Mouse (Mus musculus): ENCODE measurements around the gene Tspan12. TPM values are rescaled to one million over a fixed set of nuclear protein-coding genes. Genes with fewer than 3 reads are reported as not detected.

The Tspan12 gene
- polyA plus RNA-seq, 1 experiment from 2014 or later = 117 TPM

GRCm38 (mm10) chr6:21831871-21832270 is 20.4 kb downstream of the Tspan12 start:
- Histone ChIP-seq H3K36me3 (replicated peaks; ENCODE audit: insufficient read depth, low read length) (peaks cover 12% of the 10 kb centered on the region), H3K4me2 (ENCODE audit: low read depth, low read length) (no peak overlapping the region), H3K9me3 (ENCODE audit: low read length) (no peaks in the 10 kb centered on the region), H3K27me3 (ENCODE audit: insufficient read depth, low read length) (no peaks in the 10 kb centered on the region), H3K9ac (replicated peaks) (no peak overlapping the region), H3K4me1 (ENCODE audit: insufficient read depth) (0 out of 2 replicates have a peak, but pooled peaks cover 3% of the 10 kb centered on the region), H3K27ac (ENCODE audit: low read depth) (no peak overlapping the region), H3K4me3 (ENCODE audit: low read depth, low read length) (no peak overlapping the region)
- DNase-seq (no peak), ATAC-seq (no peak)
- 77% methylated on average over 3 of the region's 3 CpGs for WGBS (ENCODE audit: insufficient replicate concordance)
- TF ChIP-seq CTCF (IDR thresholded peaks at IDR 0.05; ENCODE audit: low read depth) (no peak), EP300 (IDR thresholded peaks at IDR 0.05; ENCODE audit: low read depth) (no peak)

GRCm38 (mm10) chr6:21830931-21831330 is 21.4 kb downstream of the Tspan12 start:
- ATAC-seq (no peak), DNase-seq (no peak)
- Histone ChIP-seq H3K27me3 (ENCODE audit: insufficient read depth, low read length) (no peaks in the 10 kb centered on the region), H3K36me3 (replicated peaks; ENCODE audit: insufficient read depth, low read length) (peaks cover 10% of the 10 kb centered on the region), H3K4me1 (ENCODE audit: insufficient read depth) (0 out of 2 replicates have a peak, but pooled peaks cover 3% of the 10 kb centered on the region), H3K9ac (replicated peaks) (no peak overlapping the region), H3K4me3 (ENCODE audit: low read depth, low read length) (no peak overlapping the region), H3K4me2 (ENCODE audit: low read depth, low read length) (no peak overlapping the region), H3K27ac (ENCODE audit: low read depth) (no peak overlapping the region), H3K9me3 (ENCODE audit: low read length) (no peaks in the 10 kb centered on the region)
- WGBS (ENCODE audit: insufficient replicate concordance) = 82% methylated on average over 6 of the region's 6 CpGs
- TF ChIP-seq EP300 (IDR thresholded peaks at IDR 0.05; ENCODE audit: low read depth) (no peak), CTCF (IDR thresholded peaks at IDR 0.05; ENCODE audit: low read depth) (no peak)

- Histone ChIP-seq H3K27ac (ENCODE audit: low read depth) (no peak overlapping the region), H3K27me3 (ENCODE audit: insufficient read depth, low read length) (no peaks in the 10 kb centered on the region), H3K4me3 (ENCODE audit: low read depth, low read length) (no peak overlapping the region), H3K9ac (replicated peaks) (no peak overlapping the region), H3K4me1 (ENCODE audit: insufficient read depth) (0 out of 2 replicates have a peak, but pooled peaks cover 3% of the 10 kb centered on the region), H3K9me3 (ENCODE audit: low read length) (no peaks in the 10 kb centered on the region), H3K36me3 (replicated peaks; ENCODE audit: insufficient read depth, low read length) (peaks cover 2% of the 10 kb centered on the region; the same call in 1 of the 2 replicates), H3K4me2 (ENCODE audit: low read depth, low read length) (no peak overlapping the region)
- WGBS (ENCODE audit: insufficient replicate concordance) = 67% methylated on average over 7 of the region's 7 CpGs
- no peak for TF ChIP-seq CTCF (IDR thresholded peaks at IDR 0.05; ENCODE audit: low read depth)
- no peak for TF ChIP-seq EP300 (IDR thresholded peaks at IDR 0.05; ENCODE audit: low read depth)
- ATAC-seq (no peak), DNase-seq (no peak)
These were observed 22.4 kb downstream of the Tspan12 start for GRCm38 (mm10) chr6:21829930-21830329.

- 68% methylated on average over 4 of the region's 4 CpGs for WGBS (ENCODE audit: insufficient replicate concordance)
These were observed 23.9 kb downstream of the Tspan12 start for GRCm38 (mm10) chr6:21828437-21828836.

GRCm38 (mm10) chr6:21828001-21828400 is 24.3 kb downstream of the Tspan12 start:
- Histone ChIP-seq H3K27me3 (ENCODE audit: insufficient read depth, low read length) (no peaks in the 10 kb centered on the region), H3K36me3 (replicated peaks; ENCODE audit: insufficient read depth, low read length) (0 out of 2 replicates have a peak, but pooled peaks cover under 1% of the 10 kb centered on the region), H3K4me2 (ENCODE audit: low read depth, low read length) (no peak overlapping the region), H3K27ac (ENCODE audit: low read depth) (peak overlapping the region; percentile 81), H3K9ac (replicated peaks) (no peak overlapping the region), H3K4me3 (ENCODE audit: low read depth, low read length) (no peak overlapping the region), H3K4me1 (ENCODE audit: insufficient read depth) (0 out of 2 replicates have a peak, but pooled peaks cover 3% of the 10 kb centered on the region), H3K9me3 (ENCODE audit: low read length) (no peaks in the 10 kb centered on the region)
- ATAC-seq = peak; percentile 90
- no peak for DNase-seq
- TF ChIP-seq CTCF (IDR thresholded peaks at IDR 0.05; ENCODE audit: low read depth) (no peak), EP300 (IDR thresholded peaks at IDR 0.05; ENCODE audit: low read depth) (no peak)
- 51% methylated on average over 7 of the region's 7 CpGs for WGBS (ENCODE audit: insufficient replicate concordance)

More at GRCm38 (mm10) chr6:21828437-21828836, 23.9 kb downstream of the Tspan12 start:
- Histone ChIP-seq H3K4me3 (ENCODE audit: low read depth, low read length) (no peak overlapping the region), H3K9ac (replicated peaks) (no peak overlapping the region), H3K27me3 (ENCODE audit: insufficient read depth, low read length) (no peaks in the 10 kb centered on the region), H3K36me3 (replicated peaks; ENCODE audit: insufficient read depth, low read length) (0 out of 2 replicates have a peak, but pooled peaks cover 2% of the 10 kb centered on the region), H3K27ac (ENCODE audit: low read depth) (peak overlapping the region; percentile 81), H3K4me2 (ENCODE audit: low read depth, low read length) (no peak overlapping the region), H3K4me1 (ENCODE audit: insufficient read depth) (0 out of 2 replicates have a peak, but pooled peaks cover 3% of the 10 kb centered on the region), H3K9me3 (ENCODE audit: low read length) (no peaks in the 10 kb centered on the region)
- ATAC-seq = peak; percentile 30; the same call in 1 of the 2 replicates
- DNase-seq = no peak
- TF ChIP-seq CTCF (IDR thresholded peaks at IDR 0.05; ENCODE audit: low read depth) (no peak), EP300 (IDR thresholded peaks at IDR 0.05; ENCODE audit: low read depth) (no peak)

- WGBS (ENCODE audit: insufficient replicate concordance) = 83% methylated on average over 7 of the region's 7 CpGs
- no peaks in the 10 kb centered on the region for H3K27me3 ChIP-seq (ENCODE audit: insufficient read depth, low read length)
- no peak overlapping the region for H3K4me2 ChIP-seq (ENCODE audit: low read depth, low read length)
- ATAC-seq = no peak
- no peaks in the 10 kb centered on the region for H3K9me3 ChIP-seq (ENCODE audit: low read length)
- H3K4me1 ChIP-seq (ENCODE audit: insufficient read depth) = 0 out of 2 replicates have a peak, but pooled peaks cover 4% of the 10 kb centered on the region
- no peak for DNase-seq
- peak overlapping the region; percentile 31; the same call in 1 of the 2 replicates for H3K27ac ChIP-seq (ENCODE audit: low read depth)
- TF ChIP-seq CTCF (IDR thresholded peaks at IDR 0.05; ENCODE audit: low read depth) = no peak
- TF ChIP-seq EP300 (IDR thresholded peaks at IDR 0.05; ENCODE audit: low read depth) = no peak
- no peak overlapping the region for H3K9ac ChIP-seq (replicated peaks)
- no peaks in the 10 kb centered on the region for H3K36me3 ChIP-seq (replicated peaks; ENCODE audit: insufficient read depth, low read length)
- no peak overlapping the region for H3K4me3 ChIP-seq (ENCODE audit: low read depth, low read length)
These were observed 28.6 kb downstream of the Tspan12 start for GRCm38 (mm10) chr6:21823694-21824093.
